Comparison of ENCODE assay signal across 17 mouse cellular contexts in genomic region chr4:15776034-15776433, GRCm38 (mm10).
"Had no signal": no experiment of that assay in that cellular context is flagged by ENCODE, and none has a peak within 500 bp of the region (broad histone marks: within the 10 kb centered on the region; RNA-seq: fewer than 3 reads in every experiment).

No protein-coding gene starts in this region.

- H3K27ac ChIP-seq: hindbrain, postnatal 0 days; kidney, postnatal 0 days; limb, embryonic 12.5 days; liver, embryonic 13.5 days; lung, embryonic 15.5 days; macrophage; midbrain, embryonic 15.5 days; neural tube, embryonic 12.5 days; stomach, embryonic 15.5 days had no signal

- ATAC-seq: hindbrain, postnatal 0 days; liver, postnatal 0 days; midbrain, embryonic 15.5 days had no signal

- H3K4me3 ChIP-seq: limb, embryonic 12.5 days; liver, embryonic 13.5 days; lung, embryonic 15.5 days; megakaryocyte, embryonic 14.5 days; midbrain, embryonic 15.5 days; neural tube, embryonic 12.5 days; stomach, embryonic 15.5 days had no signal

- DNase-seq: kidney, adult 11 months; kidney, adult 9 months; kidney, postnatal 36 days; liver; liver, embryonic 13.5 days; liver, postnatal 0 days; lung, postnatal 14 days; thymus, postnatal 4 days had no signal
